ENCODE assay signal across 9 mouse cellular contexts in the genomic region with DNA sequence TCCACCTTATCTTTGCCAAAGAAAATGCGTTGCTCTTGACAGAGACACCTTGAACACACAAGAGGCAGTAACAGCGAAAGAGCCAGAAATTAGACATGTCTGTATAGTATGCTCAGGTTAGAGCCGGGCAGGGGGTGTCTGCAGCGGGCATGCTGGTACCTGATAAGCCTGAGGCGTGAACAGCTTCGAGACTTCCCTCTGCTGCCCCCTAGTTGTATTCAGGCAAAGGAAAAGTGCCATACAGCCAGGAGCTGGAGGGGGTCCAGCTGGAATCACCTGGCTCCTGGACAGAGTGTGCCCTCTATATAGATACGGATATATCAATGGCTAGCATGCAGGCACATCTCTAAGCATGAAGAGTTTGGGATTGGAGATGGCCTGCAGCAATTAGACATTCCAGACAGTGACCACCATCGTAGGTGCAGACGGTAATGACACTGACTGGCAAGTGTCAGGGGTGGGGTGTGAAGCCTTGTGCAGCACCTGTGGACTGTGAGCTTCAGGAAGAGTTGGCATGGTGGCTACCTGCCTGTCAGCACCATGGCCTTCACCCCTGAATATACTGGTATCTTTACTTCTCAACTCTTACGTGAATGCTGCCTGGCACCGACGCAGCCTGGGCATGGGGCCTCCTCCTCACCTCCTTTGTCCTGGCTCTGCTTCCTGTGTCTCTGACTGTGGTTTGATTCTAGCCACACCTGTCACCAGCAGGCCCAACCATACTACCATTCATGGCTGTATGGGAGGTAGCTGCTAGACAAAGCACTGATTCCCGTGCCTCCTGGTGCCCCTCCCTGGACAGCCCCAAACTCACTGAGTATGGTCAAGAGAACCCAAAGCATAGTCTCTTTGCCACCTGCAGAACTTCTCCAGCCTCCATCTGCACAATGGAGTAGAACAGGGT. TPM values are rescaled to one million over a fixed set of nuclear protein-coding genes. Genes with fewer than 3 reads are reported as not detected.
DNase-seq lines count a peak whose midpoint lies in the region; ATAC-seq lines count a peak whose summit lies in the region.
"Had no signal": no experiment of that assay in that cellular context is flagged by ENCODE, and none has a peak within 500 bp of the region (broad histone marks: within the 10 kb centered on the region; RNA-seq: fewer than 3 reads in every experiment).

No protein-coding gene starts in this region.

- H3K4me3 ChIP-seq in liver, embryonic 12.5 days: no peak overlapping the region

- no peaks in the 10 kb centered on the region for H3K36me3 ChIP-seq in liver, embryonic 12.5 days

- H3K27ac ChIP-seq in liver, embryonic 12.5 days: no peak overlapping the region
- H3K27ac ChIP-seq: macrophage had no signal

- H3K9ac ChIP-seq in liver, embryonic 12.5 days: no peak overlapping the region

- WGBS in liver, embryonic 12.5 days (ENCODE audit: insufficient replicate concordance): 49% methylated on average over 13 of the region's 13 CpGs

- 0 out of 2 replicates have a peak overlapping the region, but pooled peaks have one; percentile 1 for H3K4me2 ChIP-seq in liver, embryonic 12.5 days

- H3K4me1 ChIP-seq in liver, embryonic 12.5 days: peaks cover 70% of the 10 kb centered on the region

- ATAC-seq in liver, embryonic 12.5 days: peak; percentile 72
- ATAC-seq in activated CD4-positive, CD25-positive, alpha-beta regulatory T cell, adult 4 months: no peak

- DNase-seq in layer of hippocampus, adult 11-12 months (ENCODE audit: low spot score): peak; percentile 47
- no peak for DNase-seq in layer of hippocampus, adult 9-11 months
- DNase-seq in ZHBTc4 (ENCODE audit: low read depth, low spot score): peak; percentile 36
- peak; percentile 58 for DNase-seq in embryo, embryonic 11 days
- peak; percentile 61 for DNase-seq in thymus, postnatal 0 days (ENCODE audit: low spot score)
- DNase-seq in frontal cortex, postnatal 14 days (ENCODE audit: low spot score in 2 of 2): no peak

- no peaks in the 10 kb centered on the region for H3K9me3 ChIP-seq in liver, embryonic 12.5 days (replicated peaks)

- H3K27me3 ChIP-seq in liver, embryonic 12.5 days (replicated peaks): 0 out of 2 replicates have a peak, but pooled peaks cover 4% of the 10 kb centered on the region

RNA-seq across cellular contexts. Expression of a gene that starts 54.0 kb away (rescaled TPM):
- polyA plus RNA-seq in liver, embryonic 12.5 days (2016; fragmentation: Nextera tagmentation; extraction: Ambion mirVana): 3.9 and 4.2 TPM in 2 replicates
- 5.1 and 5.5 TPM in 2 replicates for polyA plus RNA-seq in thymus, postnatal 0 days (2015; fragmentation: Nextera tagmentation; extraction: Ambion mirVana)
- polyA plus RNA-seq in activated CD4-positive, CD25-positive, alpha-beta regulatory T cell, adult 4 months (2017; shearing (Covaris generic)): 10 to 100 TPM in 1 of 2 experiments, 1 to 10 TPM in 1; 7.7 to 11.7 TPM

Comparison
In these comparisons a context has a peak if more than half of its experiments do, and no peak if none do; other contexts are left out.
1. DNase-seq: peak in layer of hippocampus, adult 11-12 months (single experiment), ZHBTc4 (single experiment), embryo, embryonic 11 days (single experiment) and thymus, postnatal 0 days (single experiment); none in layer of hippocampus, adult 9-11 months (single experiment) and frontal cortex, postnatal 14 days (0 of 2).